Mouse (Mus musculus): ENCODE results near the gene Gnptg. TPM values are rescaled to one million over a fixed set of nuclear protein-coding genes. Genes with fewer than 3 reads are reported as not detected.

Gene Gnptg
- polyA plus RNA-seq (2017; shearing (Covaris generic)), result 106 TPM

GRCm38 (mm10) chr17:25239695-25240636 is at the start of gene Gnptg, which contains the start of gene Tsr3:
TSS of gene Gnptg (minus strand) at chr17:25240124.
TSS of gene Tsr3 (plus strand) at chr17:25240170.

GRCm38 (mm10) chr17:25274571-25275346 is 34.8 kb upstream of the Gnptg start, which contains the start of gene Ube2i:
TSS of gene Ube2i (minus strand) at chr17:25274622.

DNA sequence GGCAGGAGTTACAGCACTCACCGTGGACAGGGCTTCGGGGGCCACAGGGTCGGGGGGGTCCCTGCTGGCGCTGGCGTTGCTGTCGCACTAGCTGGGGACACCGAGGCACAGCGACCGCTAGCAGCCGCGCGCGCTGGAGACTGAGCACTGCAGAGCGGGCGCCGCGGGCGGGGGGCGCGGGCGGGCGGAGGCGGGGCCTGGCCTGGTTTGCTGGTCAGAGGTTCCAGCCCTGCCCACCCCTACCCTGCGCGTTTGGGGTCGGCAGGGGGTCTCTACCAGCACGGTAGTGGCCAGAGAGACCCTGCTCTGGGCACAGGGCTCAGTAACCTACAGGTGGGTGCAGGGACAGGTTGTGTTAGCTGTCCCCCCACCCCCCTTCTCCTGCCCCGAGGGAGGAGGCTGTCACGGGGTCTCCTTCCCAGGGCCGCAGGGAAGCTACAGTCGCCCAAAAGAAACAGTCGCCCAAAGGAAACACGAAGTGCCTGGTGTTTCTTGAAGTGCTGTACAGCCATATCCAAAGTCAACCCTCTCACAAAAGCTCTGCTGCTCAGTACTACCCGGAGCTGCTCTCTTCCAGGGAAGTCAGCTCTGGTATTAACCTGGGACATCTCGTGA is 16.3 kb upstream of the Gnptg start, which contains the start of gene Baiap3:
Gene Baiap3, minus strand, starts transcription at position 225 of the 615 bp plus-strand sequence.

GRCm38 (mm10) chr17:25188150-25189031 is 51.5 kb downstream of the Gnptg start, which contains the start of gene Unkl:
TSS of gene Unkl (plus strand) at chr17:25188397.

DNA sequence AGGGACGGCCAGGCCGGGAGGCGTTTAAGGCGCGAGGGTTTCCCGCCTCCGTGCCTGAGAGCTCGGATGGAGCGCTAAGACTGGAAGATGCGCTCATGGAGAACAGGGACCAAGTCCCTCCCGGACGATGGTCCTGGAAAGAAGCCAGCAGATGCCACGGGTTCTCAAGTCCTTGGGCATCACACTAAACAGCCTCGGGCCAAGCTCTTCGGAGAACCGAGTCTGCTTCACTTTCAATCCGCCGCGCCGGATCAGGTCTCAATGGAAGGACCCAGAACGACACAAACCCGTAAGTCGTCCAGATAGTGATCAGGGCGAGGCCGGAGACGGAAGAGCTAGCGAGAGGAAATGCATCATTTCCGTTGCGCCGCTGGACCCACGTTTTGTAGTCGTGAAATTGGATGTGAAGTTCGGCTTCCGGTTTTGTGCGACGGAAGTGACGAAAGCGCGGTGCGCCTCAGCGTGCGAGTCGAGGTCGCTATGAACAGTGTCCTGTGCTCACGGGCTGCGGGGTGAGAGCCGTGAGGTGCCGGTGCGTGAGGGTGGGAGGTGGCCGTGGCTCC is 55.7 kb downstream of the Gnptg start, which contains the start of gene BC003965:
Gene BC003965, plus strand, starts transcription at position 426 of the 563 bp plus-strand sequence.

Other genes with a start within 250 kb of the Gnptg start
- gene Cramp1l, start 224.3 kb downstream of the Gnptg start, polyA plus RNA-seq (2017; shearing (Covaris generic)), result 3.3 TPM
- gene Ift140, start 224.0 kb downstream of the Gnptg start, polyA plus RNA-seq (2017; shearing (Covaris generic)), result 26.0 TPM
- 1.3 TPM for gene Tmem204, start 156.5 kb downstream of the Gnptg start, polyA plus RNA-seq (2017; shearing (Covaris generic))
- 39.0 TPM for gene Telo2, start 124.2 kb downstream of the Gnptg start, polyA plus RNA-seq (2017; shearing (Covaris generic))
- gene Ptx4, start 119.4 kb downstream of the Gnptg start, polyA plus RNA-seq (2017; shearing (Covaris generic)), result not detected
- gene Clcn7, start 106.7 kb downstream of the Gnptg start, polyA plus RNA-seq (2017; shearing (Covaris generic)), result 49.9 TPM
- gene Ccdc154, start 77.7 kb downstream of the Gnptg start, polyA plus RNA-seq (2017; shearing (Covaris generic)), result not detected
- not detected for gene Gm38655, start 64.7 kb downstream of the Gnptg start, polyA plus RNA-seq (2017; shearing (Covaris generic))
- gene BC003965, start 55.6 kb downstream of the Gnptg start, polyA plus RNA-seq (2017; shearing (Covaris generic)), result 32.7 TPM
- 44.1 TPM for gene Unkl, start 51.7 kb downstream of the Gnptg start, polyA plus RNA-seq (2017; shearing (Covaris generic))
- gene Tsr3, start within 50 bp of the Gnptg start, polyA plus RNA-seq (2017; shearing (Covaris generic)), result 34.7 TPM
- gene Baiap3, start 16.2 kb upstream of the Gnptg start, polyA plus RNA-seq (2017; shearing (Covaris generic)), result 30.7 TPM
- gene Ube2i, start 34.5 kb upstream of the Gnptg start, polyA plus RNA-seq (2017; shearing (Covaris generic)), result 541 TPM
- not detected for gene Prss34, start 58.3 kb upstream of the Gnptg start, polyA plus RNA-seq (2017; shearing (Covaris generic))
- not detected for gene Prss28, start 68.5 kb upstream of the Gnptg start, polyA plus RNA-seq (2017; shearing (Covaris generic))
- not detected for gene Prss29, start 78.5 kb upstream of the Gnptg start, polyA plus RNA-seq (2017; shearing (Covaris generic))
- gene Tpsab1, start 105.4 kb upstream of the Gnptg start, polyA plus RNA-seq (2017; shearing (Covaris generic)), result not detected
- not detected for gene Tpsb2, start 126.2 kb upstream of the Gnptg start, polyA plus RNA-seq (2017; shearing (Covaris generic))
- not detected for gene Tpsg1, start 129.1 kb upstream of the Gnptg start, polyA plus RNA-seq (2017; shearing (Covaris generic))
- not detected for gene Cacna1h, start 193.7 kb upstream of the Gnptg start, polyA plus RNA-seq (2017; shearing (Covaris generic))
- gene Tekt4, start 214.5 kb upstream of the Gnptg start, polyA plus RNA-seq (2017; shearing (Covaris generic)), result not detected

Measured in CD4-positive, CD25-positive, alpha-beta regulatory T cell, adult 9 weeks (primary cell).